Mouse (Mus musculus): ENCODE results near the gene Sytl1. TPM values are rescaled to one million over a fixed set of nuclear protein-coding genes. Genes with fewer than 3 reads are reported as not detected.
A peak's percentile ranks its signal among the peaks of the same experiment; 100 is the strongest.

Sytl1 gene
- total and polyA plus RNA-seq, 3 experiments, result 0.08 to 0.31 TPM; not detected in 1

- TF ChIP-seq E2F4 (IDR thresholded peaks at IDR 0.05; ENCODE audit: borderline replicate concordance, low read depth, low read length) (no peak), ZC3H11A (IDR thresholded peaks at IDR 0.05; ENCODE audit: low read depth, low read length) (no peak), TCF12 (IDR thresholded peaks at IDR 0.05; ENCODE audit: low read depth, low read length) (peak; percentile 100), EP300 (IDR thresholded peaks at IDR 0.05; ENCODE audit: low read depth in 1 of 2, low read length in 2 of 2) (peak; percentile 91 to 95), POLR2A (IDR thresholded peaks at IDR 0.05; ENCODE audit: control insufficient read depth in 1 of 2, insufficient read depth in 1 of 2, low read depth in 1 of 2, low read length in 2 of 2, poor library complexity in 1 of 2) (no peak), MAZ (IDR thresholded peaks at IDR 0.05; ENCODE audit: low read depth, low read length) (0 out of 2 replicates have a peak, but pooled peaks have one; percentile 57), ZMIZ1 (IDR thresholded peaks at IDR 0.05; ENCODE audit: low read depth, low read length) (no peak), POLR2AphosphoS2 (IDR thresholded peaks at IDR 0.05; ENCODE audit: low read length) (peak; percentile 38; the same call in 1 of the 2 replicates), ELF1 (IDR thresholded peaks at IDR 0.05; ENCODE audit: low read depth, low read length) (0 out of 2 replicates have a peak, but pooled peaks have one; percentile 30), MXI1 (IDR thresholded peaks at IDR 0.05; ENCODE audit: low read depth, low read length) (peak; percentile 99), SIN3A (IDR thresholded peaks at IDR 0.05; ENCODE audit: low read length) (peak; percentile 98), GABPA (IDR thresholded peaks at IDR 0.05; ENCODE audit: low read depth, low read length) (no peak), MYC (IDR thresholded peaks at IDR 0.05; ENCODE audit: low read depth, low read length) (peak; percentile 99), USF1 (IDR thresholded peaks at IDR 0.05; ENCODE audit: low read depth, low read length) (peak; percentile 87), RCOR1 (IDR thresholded peaks at IDR 0.05; ENCODE audit: low read depth, low read length) (peak; percentile 90)
These were observed 23.0 kb upstream of the Sytl1 start (continued) for GRCm38 (mm10) chr4:133285950-133286349.

GRCm38 (mm10) chr4:133285299-133285698 lies 22.4 kb upstream of the Sytl1 start:
- TF ChIP-seq E2F4 (IDR thresholded peaks at IDR 0.05; ENCODE audit: borderline replicate concordance, low read depth, low read length) (no peak), MAX (IDR thresholded peaks at IDR 0.05; ENCODE audit: low read length) (no peak), MYC (IDR thresholded peaks at IDR 0.05; ENCODE audit: low read depth, low read length) (0 out of 2 replicates have a peak, but pooled peaks have one; percentile 39), ZKSCAN1 (IDR thresholded peaks at IDR 0.05; ENCODE audit: low read depth, low read length) (no peak), POLR2AphosphoS2 (IDR thresholded peaks at IDR 0.05; ENCODE audit: low read length) (no peak), MAFK (IDR thresholded peaks at IDR 0.05; ENCODE audit: borderline replicate concordance, low read depth, low read length) (no peak), TAL1 (IDR thresholded peaks at IDR 0.05; ENCODE audit: low read length) (peak; percentile 23; the same call in 1 of the 2 replicates), MYB (IDR thresholded peaks at IDR 0.05; ENCODE audit: low read depth, low read length) (no peak), TCF12 (IDR thresholded peaks at IDR 0.05; ENCODE audit: low read depth, low read length) (0 out of 2 replicates have a peak, but pooled peaks have one; percentile 13), POLR2A (IDR thresholded peaks at IDR 0.05; ENCODE audit: control insufficient read depth in 1 of 2, insufficient read depth in 1 of 2, low read depth in 1 of 2, low read length in 2 of 2, poor library complexity in 1 of 2) (no peak), EP300 (IDR thresholded peaks at IDR 0.05; ENCODE audit: low read depth in 1 of 2, low read length in 2 of 2) (no peak; a peak in 1 of 4 replicates), ETS1 (IDR thresholded peaks at IDR 0.05; ENCODE audit: low read depth, low read length) (0 out of 2 replicates have a peak, but pooled peaks have one; percentile 22), JUND (IDR thresholded peaks at IDR 0.05; ENCODE audit: low read depth, low read length) (no peak), USF2 (IDR thresholded peaks at IDR 0.05; ENCODE audit: borderline replicate concordance in 1 of 2, insufficient read depth in 1 of 2, low read depth in 1 of 2, low read length in 2 of 2) (no peak), ELF1 (IDR thresholded peaks at IDR 0.05; ENCODE audit: low read depth, low read length) (no peak), HCFC1 (IDR thresholded peaks at IDR 0.05; ENCODE audit: low read depth, low read length) (no peak), GATA1 (IDR thresholded peaks at IDR 0.05; ENCODE audit: low read depth, low read length) (peak; percentile 31; the same call in 1 of the 2 replicates), GABPA (IDR thresholded peaks at IDR 0.05; ENCODE audit: low read depth, low read length) (no peak), KAT2A (conservative IDR thresholded peaks at IDR 0.05; ENCODE audit: low read depth, low read length) (no peak)
- peaks cover 0 to 39% of the 10 kb centered on the region in 2 experiments; a peak in 2 of 4 replicates for H3K36me3 ChIP-seq (ENCODE audit: control insufficient read depth in 1 of 2, insufficient read depth in 2 of 2, low read length in 2 of 2)
- peaks cover 8 to 43% of the 10 kb centered on the region in 2 experiments for H3K4me1 ChIP-seq (ENCODE audit: control insufficient read depth in 1 of 2, insufficient read depth in 2 of 2, low read length in 2 of 2)
- H3K27me3 ChIP-seq (ENCODE audit: control insufficient read depth in 1 of 2, insufficient read depth in 2 of 2, low read length in 2 of 2), result no peaks in the 10 kb centered on the region
- no peaks in the 10 kb centered on the region for H3K79me2 ChIP-seq (ENCODE audit: control insufficient read depth, insufficient read depth, low read length, poor library complexity)
- no peak overlapping the region for H3K4me3 ChIP-seq (ENCODE audit: control insufficient read depth in 1 of 2, insufficient read depth in 1 of 2, low read depth in 2 of 2, low read length in 2 of 2)
- H3K9ac ChIP-seq (ENCODE audit: control insufficient read depth, low read depth, low read length, poor library complexity, severe bottlenecking), result no peak overlapping the region
- peak overlapping the region; percentile 36 for H3K27ac ChIP-seq (ENCODE audit: control insufficient read depth, low read depth, low read length)
- no peaks in the 10 kb centered on the region for H3K9me3 ChIP-seq (replicated peaks; ENCODE audit: insufficient read depth, low read length)
- DNase-seq (ENCODE audit: low read depth, low spot score), result peak; percentile 60
